Mouse (Mus musculus): ENCODE measurements around the gene Tnni1. TPM values are rescaled to one million over a fixed set of nuclear protein-coding genes. Genes with fewer than 3 reads are reported as not detected.
A peak's percentile ranks its signal among the peaks of the same experiment; 100 is the strongest.

Gene Tnni1
- polyA plus RNA-seq, 1 experiment from 2014 or later: not detected

GRCm38 (mm10) chr1:135847139-135847562 lies 67.9 kb downstream of the Tnni1 start:
- Histone ChIP-seq H3K9me3 (ENCODE audit: control insufficient read depth, low read length) (no peaks in the 10 kb centered on the region), H3K27me3 (replicated peaks; ENCODE audit: control insufficient read depth, insufficient read depth, low read length) (no peaks in the 10 kb centered on the region), H3K4me2 (ENCODE audit: low read length) (no peak overlapping the region), H3K4me1 (replicated peaks; ENCODE audit: control insufficient read depth, insufficient read depth, low read length) (peaks cover 2% of the 10 kb centered on the region; the same call in 1 of the 2 replicates), H3K27ac (ENCODE audit: low read length) (no peak overlapping the region), H3K9ac (replicated peaks; ENCODE audit: low read depth, low read length) (no peak overlapping the region), H3K36me3 (ENCODE audit: control insufficient read depth, insufficient read depth) (no peaks in the 10 kb centered on the region), H3K4me3 (replicated peaks; ENCODE audit: low read length) (no peak overlapping the region)
- WGBS: 28% methylated on average over 6 of the region's 6 CpGs
- ATAC-seq: no peak

GRCm38 (mm10) chr1:135847611-135848351 lies 68.5 kb downstream of the Tnni1 start:
- 80% methylated on average over 17 of the region's 17 CpGs for WGBS
- Histone ChIP-seq H3K4me3 (replicated peaks; ENCODE audit: low read length) (no peak overlapping the region), H3K27me3 (replicated peaks; ENCODE audit: control insufficient read depth, insufficient read depth, low read length) (no peaks in the 10 kb centered on the region), H3K36me3 (ENCODE audit: control insufficient read depth, insufficient read depth) (no peaks in the 10 kb centered on the region), H3K9ac (replicated peaks; ENCODE audit: low read depth, low read length) (no peak overlapping the region), H3K4me2 (ENCODE audit: low read length) (no peak overlapping the region), H3K27ac (ENCODE audit: low read length) (no peak overlapping the region), H3K4me1 (replicated peaks; ENCODE audit: control insufficient read depth, insufficient read depth, low read length) (peaks cover 4% of the 10 kb centered on the region; the same call in 1 of the 2 replicates), H3K9me3 (ENCODE audit: control insufficient read depth, low read length) (no peaks in the 10 kb centered on the region)
- no peak for ATAC-seq

- H3K4me3 ChIP-seq (replicated peaks; ENCODE audit: low read length): no peak overlapping the region
- H3K27ac ChIP-seq (ENCODE audit: low read length): no peak overlapping the region
- H3K4me2 ChIP-seq (ENCODE audit: low read length): no peak overlapping the region
- no peaks in the 10 kb centered on the region for H3K9me3 ChIP-seq (ENCODE audit: control insufficient read depth, low read length)
- no peaks in the 10 kb centered on the region for H3K36me3 ChIP-seq (ENCODE audit: control insufficient read depth, insufficient read depth)
- H3K9ac ChIP-seq (replicated peaks; ENCODE audit: low read depth, low read length): no peak overlapping the region
- ATAC-seq: no peak
- WGBS: 74% methylated on average over 12 of the region's 12 CpGs
- no peaks in the 10 kb centered on the region for H3K27me3 ChIP-seq (replicated peaks; ENCODE audit: control insufficient read depth, insufficient read depth, low read length)
- H3K4me1 ChIP-seq (replicated peaks; ENCODE audit: control insufficient read depth, insufficient read depth, low read length): peaks cover 4% of the 10 kb centered on the region; the same call in 1 of the 2 replicates
Observed at GRCm38 (mm10) chr1:135850722-135851512, 71.7 kb downstream of the Tnni1 start.

GRCm38 (mm10) chr1:135852044-135852756 lies 73.0 kb downstream of the Tnni1 start:
- 40% methylated on average over 13 of the region's 13 CpGs for WGBS
- Histone ChIP-seq H3K36me3 (ENCODE audit: control insufficient read depth, insufficient read depth) (no peaks in the 10 kb centered on the region), H3K9ac (replicated peaks; ENCODE audit: low read depth, low read length) (no peak overlapping the region), H3K27me3 (replicated peaks; ENCODE audit: control insufficient read depth, insufficient read depth, low read length) (no peaks in the 10 kb centered on the region), H3K27ac (ENCODE audit: low read length) (no peak overlapping the region), H3K9me3 (ENCODE audit: control insufficient read depth, low read length) (no peaks in the 10 kb centered on the region), H3K4me1 (replicated peaks; ENCODE audit: control insufficient read depth, insufficient read depth, low read length) (peaks cover 4% of the 10 kb centered on the region; the same call in 1 of the 2 replicates), H3K4me2 (ENCODE audit: low read length) (no peak overlapping the region), H3K4me3 (replicated peaks; ENCODE audit: low read length) (no peak overlapping the region)
- peak; percentile 58; the same call in 1 of the 2 replicates for ATAC-seq

GRCm38 (mm10) chr1:135853200-135853599 lies 74.0 kb downstream of the Tnni1 start:
- Histone ChIP-seq H3K4me2 (ENCODE audit: low read length) (no peak overlapping the region), H3K9ac (replicated peaks; ENCODE audit: low read depth, low read length) (no peak overlapping the region), H3K27ac (ENCODE audit: low read length) (no peak overlapping the region), H3K27me3 (replicated peaks; ENCODE audit: control insufficient read depth, insufficient read depth, low read length) (no peaks in the 10 kb centered on the region), H3K4me3 (replicated peaks; ENCODE audit: low read length) (no peak overlapping the region), H3K36me3 (ENCODE audit: control insufficient read depth, insufficient read depth) (no peaks in the 10 kb centered on the region), H3K9me3 (ENCODE audit: control insufficient read depth, low read length) (no peaks in the 10 kb centered on the region), H3K4me1 (replicated peaks; ENCODE audit: control insufficient read depth, insufficient read depth, low read length) (peaks cover 4% of the 10 kb centered on the region; the same call in 1 of the 2 replicates)
- WGBS: 91% methylated on average over 4 of the region's 4 CpGs
- no peak for ATAC-seq

- Histone ChIP-seq H3K9me3 (ENCODE audit: control insufficient read depth, low read length) (no peaks in the 10 kb centered on the region), H3K9ac (replicated peaks; ENCODE audit: low read depth, low read length) (no peak overlapping the region), H3K4me3 (replicated peaks; ENCODE audit: low read length) (no peak overlapping the region), H3K4me2 (ENCODE audit: low read length) (no peak overlapping the region), H3K27ac (ENCODE audit: low read length) (no peak overlapping the region), H3K27me3 (replicated peaks; ENCODE audit: control insufficient read depth, insufficient read depth, low read length) (no peaks in the 10 kb centered on the region), H3K4me1 (replicated peaks; ENCODE audit: control insufficient read depth, insufficient read depth, low read length) (peaks cover 4% of the 10 kb centered on the region; the same call in 1 of the 2 replicates), H3K36me3 (ENCODE audit: control insufficient read depth, insufficient read depth) (no peaks in the 10 kb centered on the region)
- ATAC-seq: no peak
- WGBS: 89% methylated on average over 6 of the region's 6 CpGs
Observed at GRCm38 (mm10) chr1:135854591-135855343, 75.5 kb downstream of the Tnni1 start.

GRCm38 (mm10) chr1:135855344-135855687 lies 76.1 kb downstream of the Tnni1 start:
- Histone ChIP-seq H3K9ac (replicated peaks; ENCODE audit: low read depth, low read length) (no peak overlapping the region), H3K36me3 (ENCODE audit: control insufficient read depth, insufficient read depth) (no peaks in the 10 kb centered on the region), H3K4me1 (replicated peaks; ENCODE audit: control insufficient read depth, insufficient read depth, low read length) (peaks cover 4% of the 10 kb centered on the region; the same call in 1 of the 2 replicates), H3K27me3 (replicated peaks; ENCODE audit: control insufficient read depth, insufficient read depth, low read length) (no peaks in the 10 kb centered on the region), H3K27ac (ENCODE audit: low read length) (no peak overlapping the region), H3K9me3 (ENCODE audit: control insufficient read depth, low read length) (no peaks in the 10 kb centered on the region), H3K4me2 (ENCODE audit: low read length) (no peak overlapping the region), H3K4me3 (replicated peaks; ENCODE audit: low read length) (no peak overlapping the region)
- WGBS: 96% methylated on average over 1 of the region's 1 CpGs
- ATAC-seq: no peak

GRCm38 (mm10) chr1:135856070-135856469 lies 76.8 kb downstream of the Tnni1 start:
- H3K27me3 ChIP-seq (replicated peaks; ENCODE audit: control insufficient read depth, insufficient read depth, low read length): no peaks in the 10 kb centered on the region
- no peak overlapping the region for H3K9ac ChIP-seq (replicated peaks; ENCODE audit: low read depth, low read length)
- H3K36me3 ChIP-seq (ENCODE audit: control insufficient read depth, insufficient read depth): no peaks in the 10 kb centered on the region
- WGBS: 65% methylated on average over 4 of the region's 4 CpGs
- H3K9me3 ChIP-seq (ENCODE audit: control insufficient read depth, low read length): no peaks in the 10 kb centered on the region
- H3K4me3 ChIP-seq (replicated peaks; ENCODE audit: low read length): no peak overlapping the region
- H3K27ac ChIP-seq (ENCODE audit: low read length): no peak overlapping the region
- H3K4me2 ChIP-seq (ENCODE audit: low read length): no peak overlapping the region
- ATAC-seq: no peak
- H3K4me1 ChIP-seq (replicated peaks; ENCODE audit: control insufficient read depth, insufficient read depth, low read length): peaks cover 4% of the 10 kb centered on the region; the same call in 1 of the 2 replicates

All from forebrain, embryonic 16.5 days (tissue).